Comparison of ENCODE assay signal across 9 mouse cellular contexts in the genomic region with DNA sequence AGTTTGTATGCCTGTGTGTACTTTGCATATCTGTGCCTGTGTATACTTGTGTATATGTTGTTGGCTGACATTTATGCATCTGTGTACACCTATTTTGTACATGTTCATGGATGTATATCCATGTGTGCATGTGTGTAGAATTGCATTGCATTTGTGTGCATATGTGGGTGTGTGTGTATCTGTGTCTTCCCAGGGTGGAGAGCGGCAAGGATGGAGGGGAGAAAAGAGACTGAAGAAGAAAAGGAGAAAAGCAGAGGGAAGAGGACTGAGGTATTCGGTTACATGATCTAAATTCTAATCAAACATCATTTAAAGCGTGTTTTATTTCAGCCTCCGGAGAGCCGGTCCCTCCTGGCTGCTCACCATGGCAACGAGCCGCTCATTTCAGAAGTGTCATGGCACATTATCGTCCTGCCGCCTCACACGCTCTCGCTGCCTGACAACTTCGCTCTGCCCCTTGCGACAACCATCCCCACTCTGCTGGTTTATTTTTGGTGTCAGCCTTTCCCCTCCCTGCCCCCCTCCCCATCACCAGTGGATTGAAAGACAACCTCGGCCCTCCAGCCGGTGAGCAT. TPM values are rescaled to one million over a fixed set of nuclear protein-coding genes. Genes with fewer than 3 reads are reported as not detected.
DNase-seq lines count a peak whose midpoint lies in the region; ATAC-seq and TF ChIP-seq lines count a peak whose summit lies in the region.
"Had no signal": no experiment of that assay in that cellular context is flagged by ENCODE, and none has a peak within 500 bp of the region (broad histone marks: within the 10 kb centered on the region; RNA-seq: fewer than 3 reads in every experiment).

No protein-coding gene starts in this region.

- H3K27me3 ChIP-seq in forebrain, embryonic 13.5 days: peaks cover 65% of the 10 kb centered on the region
- H3K27me3 ChIP-seq in midbrain, embryonic 15.5 days (replicated peaks): no peaks in the 10 kb centered on the region
- H3K27me3 ChIP-seq in thymus, adult 2 months (ENCODE audit: control insufficient read depth, insufficient read depth, low read length): no peaks in the 10 kb centered on the region
- H3K27me3 ChIP-seq in kidney, embryonic 14.5 days (ENCODE audit: control insufficient read depth, insufficient read depth, low read length): no peaks in the 10 kb centered on the region

- no peak for TF ChIP-seq POLR2A in thymus, adult 2 months (IDR thresholded peaks at IDR 0.05; ENCODE audit: control insufficient read depth, extremely low read depth, insufficient read depth, low read length, poor library complexity)

- no peak overlapping the region for H3K4me3 ChIP-seq in forebrain, embryonic 13.5 days
- peak overlapping the region; percentile 10; the same call in 1 of the 2 replicates for H3K4me3 ChIP-seq in midbrain, embryonic 15.5 days
- H3K4me3 ChIP-seq in thymus, adult 2 months (ENCODE audit: control insufficient read depth, insufficient read depth, low read length): no peak overlapping the region
- H3K4me3 ChIP-seq in kidney, embryonic 14.5 days (ENCODE audit: low read length): no peak overlapping the region
- H3K4me3 ChIP-seq: heart, adult 2 months had no signal

- peak; percentile 77 for ATAC-seq in forebrain, embryonic 13.5 days
- ATAC-seq in midbrain, embryonic 15.5 days (replicated peaks): peak; percentile 87
- no peak for ATAC-seq in kidney, embryonic 14.5 days (ENCODE audit: low FRiP score, low TSS enrichment)

- 9% methylated on average over 15 of the region's 15 CpGs for WGBS in forebrain, embryonic 13.5 days
- 7% methylated on average over 15 of the region's 15 CpGs for WGBS in midbrain, embryonic 15.5 days
- WGBS in thymus, adult 2 months: 66% methylated on average over 15 of the region's 15 CpGs
- 26% methylated on average over 15 of the region's 15 CpGs for WGBS in kidney, embryonic 14.5 days

- no peaks in the 10 kb centered on the region for H3K9me3 ChIP-seq in forebrain, embryonic 13.5 days (replicated peaks)
- H3K9me3 ChIP-seq in midbrain, embryonic 15.5 days: no peaks in the 10 kb centered on the region
- H3K9me3 ChIP-seq in kidney, embryonic 14.5 days (ENCODE audit: control insufficient read depth, low read length): no peaks in the 10 kb centered on the region

- no peak overlapping the region for H3K9ac ChIP-seq in forebrain, embryonic 13.5 days
- no peak overlapping the region for H3K9ac ChIP-seq in midbrain, embryonic 15.5 days
- H3K9ac ChIP-seq in kidney, embryonic 14.5 days (ENCODE audit: low read depth, low read length): no peak overlapping the region

- peaks cover 39% of the 10 kb centered on the region for H3K4me1 ChIP-seq in forebrain, embryonic 13.5 days
- H3K4me1 ChIP-seq in midbrain, embryonic 15.5 days: peaks cover 52% of the 10 kb centered on the region
- no peaks in the 10 kb centered on the region for H3K4me1 ChIP-seq in thymus, adult 2 months (replicated peaks; ENCODE audit: control insufficient read depth, insufficient read depth, low read length)
- peaks cover 21% of the 10 kb centered on the region; the same call in 1 of the 2 replicates for H3K4me1 ChIP-seq in kidney, embryonic 14.5 days (ENCODE audit: control insufficient read depth, insufficient read depth, low read length)

- H3K4me2 ChIP-seq in forebrain, embryonic 13.5 days: peak overlapping the region; percentile 42
- H3K4me2 ChIP-seq in midbrain, embryonic 15.5 days: peak overlapping the region; percentile 40
- H3K4me2 ChIP-seq in kidney, embryonic 14.5 days (replicated peaks; ENCODE audit: low read depth, low read length): no peak overlapping the region

- no peak for TF ChIP-seq CTCF in thymus, adult 2 months (IDR thresholded peaks at IDR 0.05; ENCODE audit: borderline replicate concordance, control insufficient read depth, extremely low read depth, insufficient read depth, low read length, poor library complexity)

- H3K27ac ChIP-seq in forebrain, embryonic 13.5 days: peak overlapping the region; percentile 65
- H3K27ac ChIP-seq in midbrain, embryonic 15.5 days: peak overlapping the region; percentile 77
- H3K27ac ChIP-seq in thymus, adult 2 months (ENCODE audit: control insufficient read depth, insufficient read depth, low read length): no peak overlapping the region
- no peak overlapping the region for H3K27ac ChIP-seq in kidney, embryonic 14.5 days (ENCODE audit: low read depth, low read length)

- no peaks in the 10 kb centered on the region for H3K36me3 ChIP-seq in forebrain, embryonic 13.5 days (ENCODE audit: poor library complexity, severe bottlenecking)
- H3K36me3 ChIP-seq in midbrain, embryonic 15.5 days (replicated peaks): no peaks in the 10 kb centered on the region
- no peaks in the 10 kb centered on the region for H3K36me3 ChIP-seq in thymus, adult 2 months (ENCODE audit: control insufficient read depth, insufficient read depth, low read length)
- H3K36me3 ChIP-seq in kidney, embryonic 14.5 days (ENCODE audit: control insufficient read depth, insufficient read depth, low read length): no peaks in the 10 kb centered on the region

- peak; percentile 56 for DNase-seq in cerebellum, adult 9-10 months
- peak; percentile 65 to 79 for DNase-seq in layer of hippocampus, adult 18-20 months (ENCODE audit: low spot score in 2 of 2)
- DNase-seq in spleen, postnatal 14 days (ENCODE audit: low spot score in 2 of 2): no peak
- DNase-seq in thymus, adult 2 months: no peak
- DNase-seq in adrenal gland, postnatal 4 days (ENCODE audit: low spot score in 2 of 2): no peak

RNA-seq across cellular contexts. Expression of gene Mrm1, which starts 58.6 kb away (rescaled TPM):
- 8.9 and 12.3 TPM in 2 replicates for polyA plus RNA-seq in forebrain, embryonic 13.5 days (2015; fragmentation: Nextera tagmentation; extraction: Ambion mirVana)
- 10 to 100 TPM in 1 of 2 experiments, 1 to 10 TPM in 1; 9.0 to 13.0 TPM for total RNA-seq in layer of hippocampus, adult 18-20 months (2021)
- polyA plus RNA-seq in midbrain, embryonic 15.5 days (2015; fragmentation: Nextera tagmentation; extraction: Ambion mirVana): 13.2 and 16.0 TPM in 2 replicates
- polyA plus RNA-seq in thymus, adult 2 months (2012; rRNA removed): 13.5 and 15.1 TPM in 2 replicates
- 8.4 and 12.6 TPM in 2 replicates for polyA plus RNA-seq in kidney, embryonic 14.5 days (2014; fragmentation: Nextera tagmentation; extraction: Ambion mirVana)
- 10 to 100 TPM; 24.5 to 26.0 TPM for total RNA-seq in adrenal gland, postnatal 4 days (2021)

Comparison
In these comparisons a context has a peak if more than half of its experiments do, and no peak if none do; other contexts are left out.
1. DNase-seq: peak in cerebellum, adult 9-10 months (single experiment) and layer of hippocampus, adult 18-20 months (2 of 2); none in spleen, postnatal 14 days (0 of 2), thymus, adult 2 months (single experiment) and adrenal gland, postnatal 4 days (0 of 2).
2. H3K27ac ChIP-seq: peak in forebrain, embryonic 13.5 days (single experiment) and midbrain, embryonic 15.5 days (single experiment); none in thymus, adult 2 months (single experiment) and kidney, embryonic 14.5 days (single experiment).